Mouse (Mus musculus) lung, adult 2 months (tissue): ENCODE measurements around the gene Mmp20.

ENCODE experiments used
- CTCF ChIP-seq: fragments of 200-500 bp; IDR thresholded peaks from 2 replicates; pipeline ENCODE4 v1.5.1; 2011; ENCODE audit warnings: mild to moderate bottlenecking, low read length, control low read depth; ENCODE audit not compliant: insufficient read depth
- POLR2A ChIP-seq: fragments of 200-500 bp; IDR thresholded peaks from 2 replicates; pipeline ENCODE4 v1.6.1; 2011; ENCODE audit warnings: low read depth, mild to moderate bottlenecking, control low read depth, low read length, borderline replicate concordance; ENCODE audit errors: extremely low read depth

- TF ChIP-seq POLR2A (no peak), CTCF (no peak)
Measured at GRCm38 (mm10) chr9:7633936-7634335, 5.9 kb downstream of the Mmp20 start.
